Mouse (Mus musculus): ENCODE data around the gene Crybb1.

Gene Crybb1

DNA sequence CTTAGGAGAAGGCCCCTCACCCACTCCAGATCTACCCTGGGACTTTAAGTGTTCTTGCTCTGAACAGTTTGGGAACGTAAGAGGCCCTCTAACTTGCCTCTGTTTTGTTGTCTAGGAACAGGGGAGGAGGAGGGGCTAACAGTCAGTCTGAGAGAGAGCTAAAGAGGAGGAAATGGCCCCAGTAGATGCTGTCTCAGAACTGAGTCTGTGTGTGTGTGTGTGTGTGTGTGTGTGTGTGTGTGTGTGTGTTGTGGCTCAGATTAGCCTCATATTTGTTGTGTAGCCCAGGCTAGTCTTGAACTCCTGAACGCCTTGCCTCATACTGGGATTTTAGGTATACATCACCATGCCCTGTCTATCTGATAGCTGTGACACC is 31.0 kb downstream of the Crybb1 start:
- peak; percentile 43 for DNase-seq (ENCODE audit: low read depth, low spot score)

- peak; percentile 79 for DNase-seq (ENCODE audit: low read depth, low spot score)
Measured at GRCm38 (mm10) chr5:112286984-112287641, 31.5 kb downstream of the Crybb1 start.

DNA sequence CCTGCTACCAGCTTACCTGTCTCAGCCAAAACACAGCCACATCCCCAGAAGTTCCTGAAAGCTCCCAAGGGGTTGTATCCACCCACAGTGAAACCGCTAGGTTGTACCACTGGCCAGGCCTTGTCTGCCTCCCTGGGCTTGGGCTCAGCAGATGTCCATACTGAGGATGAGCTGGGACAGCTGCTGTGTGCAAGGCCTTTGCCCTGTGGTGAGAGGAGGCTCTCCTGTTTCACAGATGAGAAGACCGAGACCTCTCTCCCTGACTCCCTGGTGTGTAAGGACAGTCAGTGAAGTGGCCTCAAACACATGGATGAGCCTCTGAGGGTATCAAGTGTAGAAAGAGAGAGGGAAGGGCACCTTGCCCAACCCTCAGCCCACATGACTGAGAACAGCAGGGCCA is 32.0 kb downstream of the Crybb1 start:
- DNase-seq (ENCODE audit: low read depth, low spot score) = no peak

DNA sequence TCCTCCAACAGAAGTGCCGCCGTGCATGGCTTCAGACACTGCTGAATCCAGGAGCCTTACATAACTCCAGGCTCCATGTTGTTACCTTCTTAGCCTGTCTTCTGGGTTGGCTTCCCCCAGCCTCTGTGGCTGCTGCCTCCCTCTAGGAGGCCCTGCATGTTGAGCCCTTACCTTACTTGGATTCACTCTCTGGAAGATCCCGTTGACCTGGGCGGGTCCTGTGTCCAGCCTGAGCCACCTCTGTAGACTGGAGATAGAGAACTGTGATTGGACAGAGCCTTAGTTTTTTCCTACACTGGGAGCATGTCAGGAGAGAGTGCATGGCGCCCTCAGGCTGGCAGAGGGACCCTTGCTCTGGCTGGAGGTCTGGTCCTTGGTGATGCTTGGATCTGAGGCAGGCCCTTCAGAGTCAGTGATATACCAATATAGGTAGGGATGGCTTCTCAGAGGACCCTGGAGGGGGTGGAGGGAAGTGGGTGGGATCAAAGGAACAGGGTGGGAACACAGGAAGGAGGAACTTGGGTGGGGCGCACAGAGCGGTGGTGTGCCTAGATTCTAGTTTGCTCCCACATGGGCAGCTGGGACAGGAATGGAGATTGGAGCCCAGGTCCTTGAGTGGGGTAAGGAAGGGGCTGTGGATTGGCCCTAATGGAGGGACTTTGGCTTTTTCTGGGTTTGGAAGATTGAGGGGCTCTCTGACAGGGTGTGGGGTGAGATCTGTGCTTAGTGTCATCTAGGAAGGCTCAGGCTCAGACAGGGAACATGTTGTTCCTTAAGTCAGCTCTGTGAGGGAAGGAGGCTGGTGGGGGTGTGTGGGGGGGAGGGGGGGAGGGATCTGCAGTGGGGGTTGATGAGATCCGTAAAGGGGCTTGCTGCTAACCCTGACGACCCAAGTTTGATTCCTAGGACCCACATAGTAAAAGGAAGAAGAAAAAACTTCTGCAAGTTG is 32.9 kb downstream of the Crybb1 start:
- no peak for DNase-seq (ENCODE audit: low read depth, low spot score)

GRCm38 (mm10) chr5:112289236-112289635 is 33.6 kb downstream of the Crybb1 start:
- no peak for DNase-seq (ENCODE audit: low read depth, low spot score)

DNA sequence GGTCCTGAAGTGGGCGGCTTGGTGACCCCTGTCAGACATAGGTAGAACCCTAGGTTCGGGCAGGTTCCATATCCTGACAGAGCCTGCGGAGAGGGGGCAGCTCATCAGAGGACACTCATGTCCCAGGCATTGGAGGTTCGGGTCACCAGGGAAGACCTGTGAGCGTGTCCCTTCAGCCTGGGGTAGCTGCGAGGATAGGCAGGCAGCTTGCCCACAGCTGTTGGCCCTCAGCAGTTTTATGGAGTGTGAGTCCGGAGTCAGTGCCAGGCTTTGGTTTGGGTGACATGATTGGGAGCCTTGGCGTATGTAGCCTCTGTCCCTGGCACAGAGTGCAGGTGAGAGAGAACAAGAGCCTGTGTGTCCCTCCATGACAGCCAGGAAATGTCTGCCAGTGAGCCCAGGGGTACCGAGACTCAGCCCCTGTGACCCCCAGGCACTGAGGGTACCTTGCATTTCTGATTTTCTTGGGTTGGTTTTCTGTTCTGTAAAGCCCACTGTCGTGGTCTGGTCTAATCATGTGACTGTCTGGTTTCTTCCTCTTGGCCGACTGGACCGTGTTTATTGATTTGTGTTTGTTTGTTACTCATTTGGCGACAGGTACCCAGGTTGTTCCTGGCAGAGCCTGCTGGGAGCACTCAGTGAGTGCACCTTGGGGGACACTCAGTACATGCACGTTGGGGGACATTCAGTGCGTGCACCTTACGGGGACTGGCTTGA is 34.4 kb downstream of the Crybb1 start:
- no peak for DNase-seq (ENCODE audit: low read depth, low spot score)

DNA sequence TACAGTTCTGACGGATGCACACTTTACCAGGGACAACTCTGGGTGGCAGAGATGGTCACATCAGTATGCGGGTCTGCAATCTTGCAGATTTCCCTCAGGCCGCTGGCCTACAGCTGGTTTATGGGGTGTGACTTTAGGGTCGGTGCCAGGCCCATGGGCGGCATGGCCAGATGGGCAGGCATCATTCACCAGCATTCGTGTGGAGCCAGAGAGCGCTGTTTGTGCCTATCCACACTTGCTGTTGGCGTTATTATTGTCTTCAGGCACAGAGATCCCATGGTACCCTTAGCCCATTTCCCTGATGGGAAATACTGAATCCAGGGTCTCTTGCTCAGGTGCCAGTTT is 34.9 kb downstream of the Crybb1 start:
- no peak for DNase-seq (ENCODE audit: low read depth, low spot score)

DNA sequence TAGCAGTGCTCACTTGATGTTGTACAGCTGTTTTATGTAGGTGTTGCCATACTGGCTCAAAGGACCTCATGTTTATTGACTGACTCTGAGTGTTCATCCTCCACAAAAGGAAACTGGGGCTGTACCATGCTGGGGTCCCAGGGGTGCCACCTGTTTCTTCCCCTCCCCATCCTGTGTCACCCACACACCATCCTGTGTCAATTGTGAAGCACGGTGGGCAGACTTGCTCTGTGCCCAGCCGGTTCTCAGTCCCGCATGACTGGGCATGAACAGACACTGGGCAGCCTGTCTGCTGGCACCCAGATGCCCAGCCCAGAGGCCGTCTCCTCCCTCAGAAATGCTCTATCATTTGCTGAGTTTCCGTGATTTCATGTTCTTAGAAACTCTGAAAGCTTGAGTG is 36.3 kb downstream of the Crybb1 start:
- no peak for DNase-seq (ENCODE audit: low read depth, low spot score)

GRCm38 (mm10) chr5:112292343-112292980 is 36.8 kb downstream of the Crybb1 start:
- no peak for DNase-seq (ENCODE audit: low read depth, low spot score)

DNA sequence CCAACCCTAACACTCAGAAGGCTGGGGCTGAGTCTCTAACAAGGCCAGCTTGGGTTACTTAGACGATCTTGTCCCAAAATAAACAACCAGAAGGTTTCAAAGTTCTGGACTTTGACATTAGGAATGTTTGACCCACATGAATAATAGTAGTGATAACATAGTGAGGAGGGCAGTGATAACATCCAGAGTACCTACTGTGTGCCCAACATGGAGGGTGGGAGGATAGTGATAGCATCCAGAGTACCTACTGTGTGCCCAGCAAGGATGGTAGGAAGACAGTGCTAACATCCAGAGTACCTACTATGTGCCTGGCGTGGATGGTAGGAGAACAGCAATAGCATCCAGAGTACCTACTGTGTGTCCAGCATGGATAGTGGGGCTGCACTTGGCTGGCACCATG is 38.2 kb downstream of the Crybb1 start:
- DNase-seq (ENCODE audit: low read depth, low spot score) = no peak

GRCm38 (mm10) chr5:112294696-112295095 is 39.1 kb downstream of the Crybb1 start:
- no peak for DNase-seq (ENCODE audit: low read depth, low spot score)

DNA sequence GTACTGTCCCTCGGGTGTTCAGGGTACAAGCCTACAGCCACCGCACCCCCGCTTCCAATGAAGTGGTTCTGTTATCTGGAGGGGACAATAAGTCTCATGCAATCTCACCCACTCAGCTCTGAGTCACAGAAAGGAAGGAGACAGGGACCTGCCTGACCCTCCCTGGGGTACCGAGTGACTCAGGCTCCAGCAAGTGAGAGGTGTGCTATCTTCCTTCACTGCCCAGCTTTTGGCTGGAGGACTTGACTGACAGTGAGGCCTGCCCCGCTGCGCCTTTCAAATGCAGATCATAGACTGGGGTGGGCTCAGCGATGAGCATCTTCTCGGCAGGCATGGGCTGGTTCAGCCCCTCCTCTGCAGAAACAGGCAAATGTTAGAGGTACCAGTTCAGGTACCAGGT is 39.5 kb downstream of the Crybb1 start:
- DNase-seq (ENCODE audit: low read depth, low spot score) = no peak

DNA sequence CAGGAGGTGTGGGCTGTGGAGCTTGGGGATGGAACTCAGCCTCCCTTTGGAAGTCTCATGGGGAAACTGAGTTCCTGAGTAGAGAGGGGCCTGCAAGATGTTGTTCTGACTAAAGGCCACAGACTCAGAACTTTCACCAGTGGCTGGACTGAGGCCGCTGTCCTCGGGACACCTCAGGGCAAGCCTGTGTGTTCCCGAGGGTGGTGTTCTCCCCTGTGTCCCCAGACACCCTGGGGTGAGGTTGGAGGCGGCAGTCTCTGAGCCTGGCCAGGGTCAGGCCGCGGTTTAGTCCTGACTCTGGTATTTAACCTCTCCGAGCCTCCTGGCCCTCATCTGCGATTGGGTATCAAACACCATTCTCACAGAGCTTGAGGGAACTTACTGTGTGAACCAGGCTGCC is 39.9 kb downstream of the Crybb1 start:
- no peak for DNase-seq (ENCODE audit: low read depth, low spot score)

GRCm38 (mm10) chr5:112296404-112297181 is 41.0 kb downstream of the Crybb1 start:
- DNase-seq (ENCODE audit: low read depth, low spot score) = no peak

DNA sequence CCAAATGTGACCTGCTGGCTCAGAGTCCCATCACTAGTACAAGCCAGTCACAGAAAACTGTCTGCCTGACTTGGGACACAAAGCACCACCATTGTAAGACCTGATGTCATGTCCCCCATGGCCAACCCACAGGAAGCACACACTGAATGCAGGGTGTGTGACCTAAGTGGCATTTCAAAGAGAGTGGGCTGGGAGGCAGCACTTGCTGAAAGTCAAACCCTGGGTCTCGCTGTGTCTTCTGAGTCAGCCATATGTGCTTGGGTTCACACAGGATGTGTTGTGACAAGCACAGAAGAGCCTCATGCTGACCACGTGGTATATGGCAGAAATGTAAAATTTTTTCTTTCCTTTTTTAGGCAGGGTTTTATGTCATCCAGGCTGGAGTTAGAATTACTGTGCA is 41.6 kb downstream of the Crybb1 start:
- DNase-seq (ENCODE audit: low read depth, low spot score) = no peak

- no peak for DNase-seq (ENCODE audit: low read depth, low spot score)
Measured at GRCm38 (mm10) chr5:112298226-112298988, 42.8 kb downstream of the Crybb1 start.

- no peak for DNase-seq (ENCODE audit: low read depth, low spot score)
Measured at GRCm38 (mm10) chr5:112299399-112299798, 43.8 kb downstream of the Crybb1 start.

- DNase-seq (ENCODE audit: low read depth, low spot score) = no peak
Measured at GRCm38 (mm10) chr5:112300112-112300511, 44.5 kb downstream of the Crybb1 start.

DNA sequence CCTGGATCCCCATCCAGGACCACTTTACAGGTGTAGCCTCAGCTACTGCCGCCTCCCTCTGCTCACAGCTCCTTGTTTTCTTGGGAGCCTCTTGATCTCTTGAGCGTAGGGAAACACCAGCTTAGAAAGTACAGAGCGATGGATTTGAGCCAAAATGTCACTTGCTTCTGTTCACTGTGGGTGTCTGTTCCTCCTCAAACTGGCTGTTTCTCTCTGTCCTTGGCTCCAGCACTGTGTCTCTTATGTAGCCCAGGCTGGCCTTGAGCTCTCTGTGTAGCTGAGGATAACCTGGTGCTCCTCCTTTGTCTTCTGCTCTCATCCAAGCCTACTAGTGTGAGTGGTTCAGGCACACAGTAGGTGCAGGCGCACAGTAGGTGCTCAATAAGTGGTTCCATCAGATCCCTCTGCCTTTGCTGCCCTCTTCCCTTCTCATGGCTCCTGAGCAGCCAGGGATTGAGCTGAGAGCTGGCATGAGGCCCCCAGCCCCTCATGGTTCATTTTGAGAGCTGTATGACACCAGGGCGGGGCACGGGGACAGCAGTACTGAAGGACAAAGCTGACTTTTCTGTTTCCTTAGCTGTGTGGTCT is 45.2 kb downstream of the Crybb1 start:
- DNase-seq (ENCODE audit: low read depth, low spot score) = no peak

GRCm38 (mm10) chr5:112301694-112302093 is 46.1 kb downstream of the Crybb1 start:
- no peak for DNase-seq (ENCODE audit: low read depth, low spot score)

All from A20 (cell line).